Mouse (Mus musculus) frontal cortex, adult (tissue): ENCODE data around the gene Mterf1a.
A peak's percentile ranks its signal among the peaks of the same experiment; 100 is the strongest.
"Not testable (repeated sequence)": the region's sequence is repeated elsewhere in the genome, so short reads cannot be mapped to it uniquely, and the experiment has no call there.

ENCODE experiments used
- ATAC-seq: cut with Nextera tagmentation; 2 replicates; pipeline ENCODE4 v1.9.2; 2017; ENCODE audit warnings: mild to moderate bottlenecking, moderate library complexity, mixed read lengths; ENCODE audit not compliant: low TSS enrichment

The Mterf1a gene

GRCm38 (mm10) chr5:3893459-3894293 lies at the start of gene Mterf1a:
Mterf1a (minus strand) TSS chr5:3893933.
- ATAC-seq: peak; percentile 100

- ATAC-seq: not testable (repeated sequence)
Observed at GRCm38 (mm10) chr5:3943169-3943568, 49.4 kb upstream of the Mterf1a start.

GRCm38 (mm10) chr5:3941240-3941639 lies 47.5 kb upstream of the Mterf1a start:
- ATAC-seq: peak; percentile 94

DNA sequence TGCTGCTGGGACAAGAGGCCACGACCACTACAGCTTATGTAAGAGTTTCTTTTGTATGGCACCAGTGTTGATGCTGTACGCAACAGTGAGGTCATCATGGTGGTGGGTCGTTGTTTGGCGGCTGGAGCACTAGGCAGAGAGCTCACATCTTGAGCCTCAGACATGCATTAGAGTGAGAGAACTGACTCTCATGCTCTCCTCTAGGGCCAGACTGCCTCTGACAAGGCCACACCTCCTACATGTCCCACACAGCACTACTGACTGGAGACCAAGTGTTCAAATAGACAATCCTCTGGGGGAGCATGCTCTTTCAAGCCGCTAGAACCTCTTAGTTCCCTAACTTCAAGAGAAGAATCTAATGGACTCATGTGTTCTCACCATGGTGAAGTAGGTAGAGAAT lies 45.6 kb upstream of the Mterf1a start:
- ATAC-seq: no peak

- ATAC-seq: no peak
Observed at GRCm38 (mm10) chr5:3938905-3939304, 45.2 kb upstream of the Mterf1a start.

DNA sequence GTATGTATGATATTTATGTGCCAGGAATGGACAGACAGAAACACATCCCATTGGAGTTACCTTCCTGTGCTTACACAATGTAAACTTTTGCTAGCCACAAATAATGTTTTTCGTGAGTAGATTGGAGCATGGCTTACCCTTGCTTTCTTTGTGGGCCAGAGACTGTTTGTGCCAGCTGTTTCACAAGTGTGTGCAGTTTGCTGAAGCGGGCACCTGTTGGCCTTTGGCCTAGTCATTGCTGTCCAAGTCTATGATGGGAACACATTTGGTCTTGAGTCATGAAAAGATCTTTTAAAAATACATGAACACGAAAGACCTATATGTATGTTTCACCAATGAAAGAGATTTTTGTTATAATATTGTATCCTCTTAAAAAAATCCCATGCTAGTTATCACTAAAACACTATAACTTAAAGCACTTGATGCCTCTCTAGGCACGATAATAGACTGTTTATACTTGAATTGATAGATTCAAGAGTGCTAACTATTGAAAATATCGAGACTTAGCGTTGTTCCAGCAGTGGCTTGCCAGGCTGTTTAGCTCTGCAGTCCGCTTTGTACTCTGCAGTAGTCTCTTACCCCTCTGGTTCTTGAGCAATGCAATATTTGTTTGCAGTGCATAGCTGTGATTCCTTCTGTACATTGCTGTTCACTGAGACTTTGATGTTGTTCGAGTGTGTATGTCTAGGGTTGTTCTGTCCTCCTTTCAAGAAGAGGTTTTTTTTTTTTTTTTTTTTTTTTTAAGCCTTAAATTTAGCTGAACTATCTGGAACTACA lies 42.2 kb upstream of the Mterf1a start:
- ATAC-seq: no peak

DNA sequence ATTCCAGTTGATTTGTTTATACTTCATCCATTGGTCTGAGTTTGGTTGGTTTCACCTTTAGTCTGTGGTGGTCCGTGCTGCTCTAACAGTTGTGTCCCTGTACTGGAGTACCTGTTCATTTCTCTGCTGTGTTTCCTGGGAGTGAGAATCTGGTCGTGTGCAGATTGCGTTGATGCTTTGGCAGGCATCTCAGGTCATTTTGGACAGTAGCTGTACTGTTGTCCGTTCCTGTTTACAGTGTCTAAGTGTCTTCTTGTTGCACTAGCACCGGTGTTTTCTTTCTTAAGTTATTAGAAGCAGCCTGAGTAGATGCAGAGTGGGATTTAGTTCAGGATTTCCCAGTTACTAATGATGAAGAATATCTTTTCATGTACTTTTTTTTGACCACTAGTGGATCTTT lies 41.5 kb upstream of the Mterf1a start:
- ATAC-seq: no peak

DNA sequence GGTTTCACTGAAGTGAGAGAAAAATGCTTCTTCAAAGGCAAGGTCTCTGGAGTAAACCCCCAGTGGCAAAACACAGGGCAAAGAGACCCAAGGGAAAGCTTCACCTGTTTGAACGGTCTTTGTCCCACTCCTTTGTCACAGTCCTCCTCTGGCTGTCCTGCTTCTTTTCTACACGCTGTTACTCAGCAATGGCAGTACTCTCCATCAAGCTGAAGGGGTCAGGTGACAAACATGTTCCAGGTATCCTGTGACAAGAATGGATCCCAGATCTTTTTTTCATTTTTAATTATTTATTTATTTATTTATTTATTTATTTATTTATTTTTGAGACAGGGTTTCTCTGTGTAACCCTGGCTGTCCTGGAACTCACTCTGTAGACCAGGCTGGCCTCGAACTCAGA lies 39.8 kb upstream of the Mterf1a start:
- no peak for ATAC-seq

DNA sequence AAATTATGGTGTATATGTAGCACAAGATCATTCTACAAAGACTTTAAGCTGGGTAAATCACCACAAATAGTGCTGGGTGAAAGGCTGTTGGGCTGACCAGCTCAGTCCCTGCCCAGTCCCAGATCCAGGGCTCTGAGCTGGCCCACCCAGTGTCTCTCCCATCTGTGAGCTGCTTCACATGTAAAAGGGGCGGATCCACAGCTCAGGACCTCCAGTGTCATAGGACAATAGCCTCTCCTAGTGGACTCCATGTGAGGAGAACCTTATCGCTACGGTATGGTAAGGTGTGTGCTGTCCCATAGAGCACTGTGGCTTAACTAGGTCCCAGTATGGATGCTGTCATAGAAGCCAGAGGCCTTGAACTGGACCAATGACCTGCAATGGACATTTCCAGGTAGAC lies 37.9 kb upstream of the Mterf1a start:
- no peak for ATAC-seq

DNA sequence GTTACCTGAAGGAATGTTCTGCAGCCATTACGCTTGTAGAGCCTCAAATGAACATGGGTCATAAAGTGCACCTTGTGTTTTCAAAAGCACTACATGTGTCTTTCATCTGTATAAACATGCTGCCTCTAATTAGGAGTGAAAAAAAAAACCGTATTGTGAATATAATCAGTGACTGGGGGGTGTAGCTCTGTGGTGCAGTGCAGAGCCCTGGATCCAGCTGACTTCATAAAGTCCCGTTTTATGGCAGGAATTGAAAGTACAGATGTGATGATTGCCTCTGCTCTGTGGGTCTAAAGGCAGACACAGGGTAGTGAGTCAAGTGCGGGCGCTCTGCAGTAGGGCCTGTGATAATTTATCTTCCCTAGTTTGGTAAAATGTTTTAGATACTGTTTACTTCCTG lies 37.0 kb upstream of the Mterf1a start:
- no peak for ATAC-seq

DNA sequence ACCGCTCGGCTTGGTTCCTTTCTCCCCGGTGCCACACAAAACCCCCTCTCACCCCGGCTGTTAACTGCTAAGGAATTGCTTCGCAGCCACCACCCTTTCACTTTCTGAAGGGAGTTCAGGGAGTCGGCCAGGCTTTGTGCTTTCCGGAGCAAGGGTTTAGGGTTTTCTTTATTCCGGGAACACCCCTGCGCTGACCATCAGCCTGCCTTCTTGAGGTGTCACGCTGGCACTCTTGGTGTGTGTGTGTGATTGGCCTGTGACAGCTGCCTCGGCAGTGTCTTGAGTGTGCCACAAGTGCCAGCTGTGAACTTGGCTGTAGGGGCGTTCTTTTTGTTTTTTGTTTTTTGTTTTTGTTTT lies 34.9 kb upstream of the Mterf1a start:
- ATAC-seq: peak; percentile 9; the same call in 1 of the 2 replicates

- ATAC-seq: peak; percentile 94
Observed at GRCm38 (mm10) chr5:3927801-3928689, 34.3 kb upstream of the Mterf1a start, which contains the start of gene Akap9. Akap9 (plus strand) TSS chr5:3928054.

GRCm38 (mm10) chr5:3926666-3927065 lies 32.9 kb upstream of the Mterf1a start:
- ATAC-seq: no peak

GRCm38 (mm10) chr5:3922350-3922749 lies 28.6 kb upstream of the Mterf1a start:
- no peak for ATAC-seq

DNA sequence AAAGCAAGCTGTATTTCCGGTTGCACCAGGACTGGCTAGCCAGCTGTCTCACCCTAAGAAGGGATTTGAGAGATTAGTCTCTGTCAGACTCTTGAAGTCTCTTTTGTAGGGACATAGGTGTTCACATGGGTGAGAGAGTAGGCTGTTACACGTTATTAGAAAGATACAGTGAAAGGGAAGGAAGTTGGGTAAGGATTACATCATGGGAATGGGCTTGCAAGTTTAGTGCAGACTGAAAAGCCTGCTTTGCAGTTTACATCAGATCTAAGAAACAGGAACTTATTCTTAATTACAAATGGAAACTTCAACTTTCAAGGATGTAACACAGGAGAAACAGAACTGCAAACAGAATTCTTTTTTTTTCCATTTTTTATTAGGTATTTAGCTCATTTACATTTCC lies 11.7 kb upstream of the Mterf1a start:
- no peak for ATAC-seq

DNA sequence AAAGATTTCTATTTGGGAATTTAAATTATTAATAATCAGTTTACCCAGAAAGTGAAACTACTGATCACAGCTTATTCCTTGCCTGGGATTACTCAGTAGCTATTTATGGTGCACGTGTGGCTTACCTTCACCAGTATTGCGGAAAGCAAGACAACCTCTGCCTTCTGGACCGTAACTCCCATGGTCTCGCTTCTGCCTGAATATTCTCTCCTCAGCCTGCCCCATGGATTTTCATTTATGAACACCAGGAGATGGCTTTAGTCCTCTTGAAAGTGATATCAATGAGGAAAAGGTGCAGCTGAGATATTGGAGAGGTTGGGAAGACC lies 524 bp upstream of the Mterf1a start:
- ATAC-seq: not testable (repeated sequence)

GRCm38 (mm10) chr5:3889201-3889600 lies 4.5 kb downstream of the Mterf1a start:
- ATAC-seq: no peak

DNA sequence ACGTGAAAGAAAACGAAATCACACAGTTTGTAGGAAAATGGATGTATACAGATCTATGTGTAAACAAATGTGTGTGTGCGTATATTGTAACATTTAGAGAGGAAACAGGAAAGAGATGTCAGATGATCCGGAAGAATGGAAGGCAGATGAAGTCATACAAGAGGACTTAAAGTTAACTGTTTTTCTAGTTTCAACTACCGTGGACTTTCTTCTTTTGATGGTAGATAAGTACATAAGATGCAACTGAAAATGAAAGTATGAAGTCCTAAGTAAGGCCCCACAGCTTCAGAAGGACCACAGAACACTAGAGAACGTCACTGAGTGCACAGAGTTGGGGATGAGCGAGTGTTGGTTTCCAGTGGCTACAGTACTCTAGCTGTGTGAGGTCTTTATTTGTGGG lies 6.9 kb downstream of the Mterf1a start:
- ATAC-seq: not testable (repeated sequence)

DNA sequence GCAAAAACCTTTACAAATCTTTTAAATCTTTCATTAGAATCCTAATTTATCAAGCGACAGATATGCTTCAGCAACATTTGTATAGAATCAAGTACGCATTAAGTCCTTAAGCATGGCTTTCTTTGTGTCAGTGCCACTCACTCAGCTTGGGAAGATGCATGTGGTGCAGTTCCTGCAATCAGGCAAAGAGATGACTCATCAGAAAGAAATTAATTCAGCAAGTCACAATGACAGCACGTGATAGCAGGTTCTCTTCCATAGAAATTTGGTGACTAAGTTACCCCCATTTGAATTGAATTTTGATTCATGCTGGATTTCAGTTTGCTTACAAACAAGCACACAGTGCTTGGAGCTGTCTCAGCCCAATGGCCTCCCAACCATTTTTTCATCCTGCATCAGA lies 20.2 kb downstream of the Mterf1a start:
- no peak for ATAC-seq

GRCm38 (mm10) chr5:3872348-3872747 lies 21.4 kb downstream of the Mterf1a start:
- ATAC-seq: no peak

DNA sequence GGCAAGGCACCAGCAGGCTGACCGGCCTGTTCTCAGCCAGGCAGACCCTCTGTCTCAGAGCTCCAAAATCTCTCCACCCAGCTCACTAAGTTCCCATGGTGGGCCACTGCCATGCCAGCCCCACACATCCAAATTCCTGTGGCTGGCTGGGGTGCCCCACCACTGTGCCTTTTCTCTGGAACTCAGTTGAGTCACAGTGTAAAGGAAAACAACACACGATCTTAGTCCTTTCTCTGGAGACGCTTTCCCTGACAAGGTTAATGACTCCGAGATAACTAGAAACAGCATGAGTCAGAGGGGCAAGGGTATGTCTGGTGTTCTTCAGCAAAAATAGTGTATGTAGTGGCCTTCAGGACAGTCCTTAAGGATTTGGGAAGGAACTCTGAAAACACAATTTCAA lies 23.6 kb downstream of the Mterf1a start:
- no peak for ATAC-seq

GRCm38 (mm10) chr5:3845026-3845425 lies 48.7 kb downstream of the Mterf1a start, which contains the start of gene Lrrd1:
Lrrd1 (plus strand) TSS chr5:3845173.
- peak; percentile 62 for ATAC-seq
